Mouse (Mus musculus) lung, embryonic 16.5 days (tissue): ENCODE measurements around the gene Ccr10. TPM values are rescaled to one million over a fixed set of nuclear protein-coding genes. Genes with fewer than 3 reads are reported as not detected.

Experiments used
- ATAC-seq: fragments of 200-750 bp; cut with Nextera tagmentation; 2 replicates; pipeline ENCODE4 v1.8.0; 2017; ENCODE audit warnings: low read depth, mild to moderate bottlenecking, moderate library complexity
- H3K27ac ChIP-seq: fragments of 300-500 bp; sonication (generic); 2 replicates; pipeline ENCODE4 v1.5.1; 2014; ENCODE audit warnings: mild to moderate bottlenecking, control low read depth, low read length
- H3K27me3 ChIP-seq: fragments of 300-500 bp; sonication (generic); 2 replicates; pipeline ENCODE4 v1.6.1; 2014; ENCODE audit warnings: low read depth, low read length, mixed read lengths; ENCODE audit not compliant: control insufficient read depth, insufficient read depth
- H3K36me3 ChIP-seq: fragments of 300-500 bp; sonication (generic); 2 replicates; pipeline ENCODE4 v1.6.1; 2014; ENCODE audit warnings: low read length; ENCODE audit not compliant: control insufficient read depth, insufficient read depth
- H3K4me1 ChIP-seq: fragments of 300-500 bp; sonication (generic); replicated peaks from 2 replicates; pipeline ENCODE4 v1.6.1; 2014; ENCODE audit warnings: low read length, mixed read lengths; ENCODE audit not compliant: control insufficient read depth, insufficient read depth
- H3K4me2 ChIP-seq: fragments of 300-500 bp; sonication (generic); 2 replicates; pipeline ENCODE4 v1.6.1; 2014; ENCODE audit warnings: low read depth, low read length, control low read depth
- H3K4me3 ChIP-seq: fragments of 300-500 bp; sonication (generic); 2 replicates; pipeline ENCODE4 v1.5.1; 2014; ENCODE audit warnings: mild to moderate bottlenecking, low read length, control low read depth
- H3K9ac ChIP-seq: fragments of 300-500 bp; sonication (generic); 2 replicates; pipeline ENCODE4 v1.6.1; 2014; ENCODE audit warnings: low read length, control low read depth
- H3K9me3 ChIP-seq: fragments of 300-500 bp; sonication (generic); 2 replicates; pipeline ENCODE4 v1.6.1; 2016; ENCODE audit warnings: low read length; ENCODE audit not compliant: control insufficient read depth
- WGBS: fragments of 180-500 bp; shearing (Covaris S2); extraction: QIAGEN DNeasy Blood & Tissue Kit; methylation state at CpG from one replicate; pipeline ENCODE4 v1.1.7; 2014; 5-methylcytosine and 5-hydroxymethylcytosine counted together
- polyA plus RNA-seq: library from polyadenylated mRNA; unstranded; fragments of >200 nt; fragmentation: Nextera tagmentation; extraction: Ambion mirVana; gene quantifications from 2 replicates; pipeline ENCODE4 v1.2.1, GENCODE M21; 2015

Ccr10 gene
- polyA plus RNA-seq, 1 experiment from 2014 or later, result 0.23 TPM

- peaks cover 44% of the 10 kb centered on the region for H3K4me1 ChIP-seq
- peak overlapping the region; percentile 71 for H3K9ac ChIP-seq
- H3K4me3 ChIP-seq, result peak overlapping the region; percentile 43
- H3K36me3 ChIP-seq, result no peaks in the 10 kb centered on the region
- ATAC-seq, result no peak
- WGBS, result 31% methylated on average over 9 of the region's 9 CpGs
- H3K27me3 ChIP-seq, result peaks cover 30% of the 10 kb centered on the region
- H3K27ac ChIP-seq, result no peak overlapping the region
- no peaks in the 10 kb centered on the region for H3K9me3 ChIP-seq
- H3K4me2 ChIP-seq, result peak overlapping the region; percentile 82
Observed at GRCm38 (mm10) chr11:101174389-101174745, 876 bp downstream of the Ccr10 start.

GRCm38 (mm10) chr11:101173631-101174388 is 1.4 kb downstream of the Ccr10 start:
- Histone ChIP-seq H3K9me3 (no peaks in the 10 kb centered on the region), H3K4me2 (peak overlapping the region; percentile 82), H3K4me1 (peaks cover 49% of the 10 kb centered on the region), H3K9ac (peak overlapping the region; percentile 71), H3K36me3 (no peaks in the 10 kb centered on the region), H3K27ac (peak overlapping the region; percentile 92), H3K27me3 (peaks cover 30% of the 10 kb centered on the region), H3K4me3 (peak overlapping the region; percentile 43)
- ATAC-seq, result peak; percentile 54
- 1% methylated on average over 61 of the region's 61 CpGs for whole genome bisulfite sequencing

GRCm38 (mm10) chr11:101173112-101173511 is 2.1 kb downstream of the Ccr10 start:
- Histone ChIP-seq H3K4me1 (peaks cover 56% of the 10 kb centered on the region), H3K9ac (peak overlapping the region; percentile 19), H3K27ac (peak overlapping the region; percentile 92), H3K9me3 (no peaks in the 10 kb centered on the region), H3K36me3 (peaks cover under 1% of the 10 kb centered on the region), H3K4me2 (peak overlapping the region; percentile 82), H3K27me3 (peaks cover 25% of the 10 kb centered on the region), H3K4me3 (peak overlapping the region; percentile 43)
- WGBS, result 9% methylated on average over 11 of the region's 11 CpGs
- no peak for ATAC-seq

- Histone ChIP-seq H3K4me3 (peak overlapping the region; percentile 68), H3K9ac (peak overlapping the region; percentile 67), H3K27ac (peak overlapping the region; percentile 98), H3K36me3 (peaks cover 8% of the 10 kb centered on the region), H3K4me1 (peaks cover 59% of the 10 kb centered on the region), H3K9me3 (no peaks in the 10 kb centered on the region), H3K27me3 (peaks cover 25% of the 10 kb centered on the region), H3K4me2 (peak overlapping the region; percentile 82)
- 5% methylated on average over 5 of the region's 5 CpGs for WGBS
- ATAC-seq, result no peak
Observed at GRCm38 (mm10) chr11:101172434-101172815, 2.8 kb downstream of the Ccr10 start.

- Histone ChIP-seq H3K4me3 (peak overlapping the region; percentile 68), H3K27ac (peak overlapping the region; percentile 98), H3K9ac (peak overlapping the region; percentile 67), H3K4me2 (peak overlapping the region; percentile 82), H3K4me1 (peaks cover 59% of the 10 kb centered on the region), H3K27me3 (peaks cover 22% of the 10 kb centered on the region), H3K9me3 (no peaks in the 10 kb centered on the region), H3K36me3 (peaks cover 13% of the 10 kb centered on the region)
- ATAC-seq, result peak; percentile 73
- WGBS, result under 1% methylated on average over 31 of the region's 31 CpGs
Observed at GRCm38 (mm10) chr11:101171721-101172433, 3.4 kb downstream of the Ccr10 start.

GRCm38 (mm10) chr11:101170811-101171610 is 4.2 kb downstream of the Ccr10 start, which contains the start of gene Plekhh3:
Plekhh3 (minus strand) TSS chr11:101171351.
- peaks cover 22% of the 10 kb centered on the region for H3K36me3 ChIP-seq
- peak within 1 kb of the TSS; percentile 68 for H3K9ac ChIP-seq
- 0% methylated on average over 46 of the region's 50 CpGs for WGBS
- H3K9me3 ChIP-seq, result no peaks in the 10 kb centered on the region
- peak within 1 kb of the TSS; percentile 97 for H3K4me2 ChIP-seq
- H3K27ac ChIP-seq, result peak within 1 kb of the TSS; percentile 98
- H3K27me3 ChIP-seq, result peaks cover 17% of the 10 kb centered on the region
- peak within 1 kb of the TSS; percentile 68 for H3K4me3 ChIP-seq
- peaks cover 59% of the 10 kb centered on the region for H3K4me1 ChIP-seq
- peak; percentile 93 for ATAC-seq

GRCm38 (mm10) chr11:101170354-101170810 is 4.9 kb downstream of the Ccr10 start, which contains the start of gene Cntnap1:
Cntnap1 (plus strand) TSS chr11:101170523.
- Histone ChIP-seq H3K27me3 (peaks cover 13% of the 10 kb centered on the region), H3K4me3 (peak within 1 kb of the TSS; percentile 55), H3K4me2 (peak within 1 kb of the TSS; percentile 97), H3K27ac (peak within 1 kb of the TSS; percentile 76), H3K36me3 (peaks cover 24% of the 10 kb centered on the region), H3K9ac (peak within 1 kb of the TSS; percentile 68), H3K9me3 (no peaks in the 10 kb centered on the region), H3K4me1 (peaks cover 57% of the 10 kb centered on the region)
- ATAC-seq, result no peak
- WGBS, result under 1% methylated on average over 35 of the region's 35 CpGs

GRCm38 (mm10) chr11:101169301-101170107 is 5.7 kb downstream of the Ccr10 start:
- H3K4me2 ChIP-seq, result peak overlapping the region; percentile 97
- peak overlapping the region; percentile 68 for H3K9ac ChIP-seq
- H3K4me3 ChIP-seq, result peak overlapping the region; percentile 55
- ATAC-seq, result no peak
- WGBS, result 10% methylated on average over 17 of the region's 17 CpGs
- no peaks in the 10 kb centered on the region for H3K9me3 ChIP-seq
- peaks cover 8% of the 10 kb centered on the region; the same call in 1 of the 2 replicates for H3K27me3 ChIP-seq
- H3K36me3 ChIP-seq, result peaks cover 25% of the 10 kb centered on the region
- peak overlapping the region; percentile 76 for H3K27ac ChIP-seq
- peaks cover 55% of the 10 kb centered on the region for H3K4me1 ChIP-seq
